Mouse (Mus musculus) neural tube, embryonic 12.5 days (tissue): ENCODE data around the gene Cdh23. TPM values are rescaled to one million over a fixed set of nuclear protein-coding genes. Genes with fewer than 3 reads are reported as not detected.

ENCODE experiments used
- ATAC-seq: fragments of 200-750 bp; cut with Nextera tagmentation; 2 replicates; pipeline ENCODE4 v1.8.0; 2017; ENCODE audit warnings: low read depth, mild to moderate bottlenecking, moderate TSS enrichment, moderate library complexity; ENCODE audit not compliant: low FRiP score
- H3K27ac ChIP-seq: fragments of 300-500 bp; sonication (generic); 2 replicates; pipeline ENCODE4 v1.5.1; 2016
- H3K27me3 ChIP-seq: fragments of 300-500 bp; sonication (generic); replicated peaks from 2 replicates; pipeline ENCODE4 v1.6.1; 2016; ENCODE audit warnings: mild to moderate bottlenecking
- H3K36me3 ChIP-seq: fragments of 300-500 bp; sonication (generic); 2 replicates; pipeline ENCODE4 v1.6.1; 2016; ENCODE audit warnings: mild to moderate bottlenecking
- H3K4me1 ChIP-seq: fragments of 300-500 bp; sonication (generic); 2 replicates; pipeline ENCODE4 v1.6.1; 2016
- H3K4me2 ChIP-seq: fragments of 300-500 bp; sonication (generic); replicated peaks from 2 replicates; pipeline ENCODE4 v1.6.1; 2016; ENCODE audit warnings: mild to moderate bottlenecking
- H3K4me3 ChIP-seq: fragments of 300-500 bp; sonication (generic); 2 replicates; pipeline ENCODE4 v1.5.1; 2016
- H3K9ac ChIP-seq: fragments of 300-500 bp; sonication (generic); 2 replicates; pipeline ENCODE4 v1.6.1; 2016; ENCODE audit warnings: mild to moderate bottlenecking
- H3K9me3 ChIP-seq: fragments of 300-500 bp; sonication (generic); 2 replicates; pipeline ENCODE4 v1.6.1; 2016; ENCODE audit warnings: mild to moderate bottlenecking
- WGBS: fragments of 180-500 bp; shearing (Covaris S2); methylation state at CpG from one replicate; pipeline ENCODE4 v1.1.7; 2016; 5-methylcytosine and 5-hydroxymethylcytosine counted together
- polyA plus RNA-seq: library from polyadenylated mRNA; unstranded; fragments of >200 nt; fragmentation: Nextera tagmentation; extraction: Ambion mirVana; gene quantifications from 2 replicates; pipeline ENCODE4 v1.2.1, GENCODE M21; 2016

Cdh23 gene
- polyA plus RNA-seq, 1 experiment from 2014 or later, result 1.0 TPM

GRCm38 (mm10) chr10:60400507-60401295, 295.6 kb downstream of the Cdh23 start:
- 84% methylated on average over 11 of the region's 11 CpGs for WGBS
- H3K9me3 ChIP-seq, result no peaks in the 10 kb centered on the region
- no peak for ATAC-seq
- no peak overlapping the region for H3K9ac ChIP-seq
- no peak overlapping the region for H3K4me3 ChIP-seq
- H3K36me3 ChIP-seq, result no peaks in the 10 kb centered on the region
- no peak overlapping the region for H3K4me2 ChIP-seq
- peaks cover 7% of the 10 kb centered on the region; the same call in 1 of the 2 replicates for H3K4me1 ChIP-seq
- no peaks in the 10 kb centered on the region for H3K27me3 ChIP-seq
- H3K27ac ChIP-seq, result no peak overlapping the region

GRCm38 (mm10) chr10:60399449-60399848, 296.8 kb downstream of the Cdh23 start, which contains the start of gene Gm17455:
Gm17455 (plus strand) TSS chr10:60399726.
- Histone ChIP-seq H3K27ac (no peak within 1 kb of the TSS), H3K9me3 (no peaks in the 10 kb centered on the region), H3K27me3 (no peaks in the 10 kb centered on the region), H3K4me3 (no peak within 1 kb of the TSS), H3K4me2 (no peak within 1 kb of the TSS), H3K4me1 (peaks cover 13% of the 10 kb centered on the region; the same call in 1 of the 2 replicates), H3K36me3 (no peaks in the 10 kb centered on the region), H3K9ac (no peak within 1 kb of the TSS)
- ATAC-seq, result no peak
- WGBS, result 43% methylated on average over 7 of the region's 7 CpGs

DNA sequence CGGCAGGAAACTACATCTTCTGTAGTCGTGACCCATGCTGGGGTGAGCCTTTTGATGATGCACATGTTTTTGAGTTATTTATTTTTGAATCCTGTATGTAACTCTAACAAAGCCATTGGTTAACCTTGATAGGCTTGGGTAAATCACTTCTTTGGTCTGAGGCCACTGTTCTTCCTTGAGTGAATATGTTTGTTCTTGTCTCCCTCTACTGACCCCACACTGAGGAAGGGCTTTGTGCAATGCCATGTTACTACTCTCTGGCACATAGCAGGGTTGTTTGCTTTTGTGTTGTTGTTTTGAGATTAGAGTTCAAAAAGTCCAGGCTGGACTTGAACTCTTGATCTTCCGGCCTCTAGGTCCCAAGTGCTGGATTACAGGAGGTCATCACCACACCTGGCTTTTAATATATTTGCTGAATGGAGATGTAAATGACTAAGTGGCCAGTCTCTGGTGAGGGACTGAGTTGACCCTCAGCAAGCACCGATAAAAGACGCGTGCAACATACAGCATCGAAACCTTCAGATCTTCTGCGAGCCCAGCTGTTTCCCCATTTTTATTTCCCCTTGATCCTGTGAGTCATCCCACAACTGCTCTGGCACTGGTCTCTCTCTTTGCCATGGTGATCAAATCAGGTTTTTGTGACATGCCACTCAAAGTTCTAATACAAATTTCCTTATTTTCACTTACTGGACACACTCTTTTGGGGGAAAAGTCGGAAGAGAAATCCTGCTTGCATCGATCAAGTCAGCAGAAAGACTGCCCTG, 298.1 kb downstream of the Cdh23 start:
- ATAC-seq, result no peak
- H3K9ac ChIP-seq, result no peak overlapping the region
- H3K4me3 ChIP-seq, result no peak overlapping the region
- no peaks in the 10 kb centered on the region for H3K27me3 ChIP-seq
- WGBS, result 89% methylated on average over 10 of the region's 10 CpGs
- H3K9me3 ChIP-seq, result no peaks in the 10 kb centered on the region
- no peaks in the 10 kb centered on the region for H3K36me3 ChIP-seq
- H3K4me1 ChIP-seq, result peaks cover 18% of the 10 kb centered on the region
- H3K27ac ChIP-seq, result no peak overlapping the region
- H3K4me2 ChIP-seq, result no peak overlapping the region

DNA sequence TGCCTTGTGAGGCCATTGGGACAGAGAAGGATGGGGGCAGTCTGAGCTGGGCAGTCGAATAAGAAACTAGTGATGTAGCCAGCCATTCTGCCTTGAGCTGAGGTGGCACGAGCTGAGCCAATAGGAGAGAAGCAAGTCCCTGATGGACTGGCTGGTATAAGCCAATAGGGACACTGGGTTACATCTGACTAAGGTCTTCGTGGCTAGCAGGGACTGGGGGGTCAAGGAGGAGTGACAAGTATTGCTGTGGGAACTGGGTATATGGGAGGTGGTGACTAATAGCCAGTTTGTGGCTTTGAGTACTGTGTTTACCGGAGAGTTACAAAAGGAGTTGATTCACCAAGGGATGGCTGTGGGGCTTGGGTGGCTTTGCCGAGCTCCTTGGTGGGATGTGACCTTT, 300.7 kb downstream of the Cdh23 start:
- WGBS, result 69% methylated on average over 5 of the region's 5 CpGs
- H3K4me2 ChIP-seq, result no peak overlapping the region
- H3K9ac ChIP-seq, result no peak overlapping the region
- H3K4me1 ChIP-seq, result peaks cover 18% of the 10 kb centered on the region
- no peaks in the 10 kb centered on the region for H3K36me3 ChIP-seq
- H3K27ac ChIP-seq, result no peak overlapping the region
- no peak overlapping the region for H3K4me3 ChIP-seq
- ATAC-seq, result no peak
- H3K9me3 ChIP-seq, result no peaks in the 10 kb centered on the region
- no peaks in the 10 kb centered on the region for H3K27me3 ChIP-seq

DNA sequence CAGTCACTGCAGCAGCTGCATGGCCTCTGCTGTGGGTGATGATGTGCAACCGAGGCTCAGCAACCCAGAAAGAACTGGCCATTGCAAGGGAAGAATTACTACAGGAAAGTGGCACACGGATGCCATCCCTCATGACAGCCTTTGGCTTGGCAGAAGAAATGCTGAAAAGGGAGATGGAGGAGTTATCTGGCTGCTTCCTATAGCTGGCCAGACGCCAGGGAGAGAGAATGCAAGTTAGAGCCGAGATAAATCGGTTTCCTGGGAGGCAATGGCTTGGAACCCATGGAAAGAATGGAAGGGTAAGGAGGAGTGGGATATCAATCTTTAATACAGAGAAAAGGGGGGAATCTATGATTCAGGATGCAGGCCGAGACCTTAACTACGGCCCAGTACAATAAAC, 301.4 kb downstream of the Cdh23 start:
- H3K4me1 ChIP-seq, result peaks cover 20% of the 10 kb centered on the region
- no peak overlapping the region for H3K9ac ChIP-seq
- H3K4me3 ChIP-seq, result no peak overlapping the region
- no peaks in the 10 kb centered on the region for H3K27me3 ChIP-seq
- WGBS, result 73% methylated on average over 7 of the region's 7 CpGs
- no peaks in the 10 kb centered on the region for H3K9me3 ChIP-seq
- no peak overlapping the region for H3K4me2 ChIP-seq
- H3K27ac ChIP-seq, result no peak overlapping the region
- no peak for ATAC-seq
- H3K36me3 ChIP-seq, result no peaks in the 10 kb centered on the region

DNA sequence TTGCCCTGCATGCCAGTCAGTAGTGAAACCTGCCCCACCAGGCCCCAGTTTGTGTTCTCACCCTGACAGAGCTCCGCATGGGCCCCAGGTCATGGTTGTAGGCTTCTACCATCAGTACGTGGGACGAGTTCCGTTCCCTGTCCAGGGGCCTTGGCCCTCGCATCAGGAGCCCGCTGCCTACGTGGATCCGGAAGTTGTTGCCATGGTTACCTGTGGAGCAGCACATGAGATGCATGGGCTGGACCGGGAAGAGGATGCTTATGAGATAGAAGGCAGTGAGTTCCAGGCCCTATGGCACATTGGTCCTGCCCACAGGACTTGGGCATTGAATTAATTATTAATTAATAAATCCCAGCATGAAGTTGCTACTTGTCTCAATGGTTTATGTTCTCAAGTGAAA, 304.6 kb downstream of the Cdh23 start:
- Histone ChIP-seq H3K4me2 (no peak overlapping the region), H3K9me3 (no peaks in the 10 kb centered on the region), H3K27ac (no peak overlapping the region), H3K9ac (no peak overlapping the region), H3K4me3 (no peak overlapping the region), H3K36me3 (no peaks in the 10 kb centered on the region), H3K27me3 (no peaks in the 10 kb centered on the region), H3K4me1 (peaks cover 16% of the 10 kb centered on the region)
- WGBS, result 89% methylated on average over 9 of the region's 9 CpGs
- ATAC-seq, result no peak

DNA sequence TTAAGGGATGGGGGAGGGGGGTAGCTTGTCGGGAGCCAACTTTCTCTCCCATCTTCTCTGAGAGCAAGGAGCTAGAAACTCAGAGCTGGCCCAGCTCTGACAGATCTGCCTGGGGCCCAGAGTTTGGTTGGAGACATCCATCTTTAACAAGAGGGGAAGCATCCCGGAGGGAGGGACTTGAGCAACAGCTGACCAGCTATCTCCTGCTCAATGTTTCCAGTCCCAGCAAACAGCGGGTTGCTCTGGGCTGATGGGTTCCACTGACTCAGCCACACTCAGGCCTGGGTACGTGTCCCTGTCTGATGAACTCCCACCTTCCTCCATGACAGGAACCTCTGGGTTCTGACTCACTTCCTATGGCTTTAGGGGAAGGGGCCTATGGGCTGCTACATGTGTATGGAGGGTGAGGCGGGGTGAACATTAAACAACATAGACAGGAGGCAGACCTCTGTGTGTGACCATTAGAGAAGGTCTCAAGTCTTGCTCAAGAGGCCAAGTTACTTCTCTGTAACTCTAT, 305.3 kb downstream of the Cdh23 start:
- H3K4me3 ChIP-seq, result no peak overlapping the region
- H3K4me2 ChIP-seq, result no peak overlapping the region
- H3K9me3 ChIP-seq, result no peaks in the 10 kb centered on the region
- ATAC-seq, result no peak
- WGBS, result 61% methylated on average over 5 of the region's 5 CpGs
- H3K36me3 ChIP-seq, result no peaks in the 10 kb centered on the region
- H3K4me1 ChIP-seq, result peaks cover 16% of the 10 kb centered on the region
- H3K9ac ChIP-seq, result no peak overlapping the region
- H3K27me3 ChIP-seq, result no peaks in the 10 kb centered on the region
- H3K27ac ChIP-seq, result no peak overlapping the region

DNA sequence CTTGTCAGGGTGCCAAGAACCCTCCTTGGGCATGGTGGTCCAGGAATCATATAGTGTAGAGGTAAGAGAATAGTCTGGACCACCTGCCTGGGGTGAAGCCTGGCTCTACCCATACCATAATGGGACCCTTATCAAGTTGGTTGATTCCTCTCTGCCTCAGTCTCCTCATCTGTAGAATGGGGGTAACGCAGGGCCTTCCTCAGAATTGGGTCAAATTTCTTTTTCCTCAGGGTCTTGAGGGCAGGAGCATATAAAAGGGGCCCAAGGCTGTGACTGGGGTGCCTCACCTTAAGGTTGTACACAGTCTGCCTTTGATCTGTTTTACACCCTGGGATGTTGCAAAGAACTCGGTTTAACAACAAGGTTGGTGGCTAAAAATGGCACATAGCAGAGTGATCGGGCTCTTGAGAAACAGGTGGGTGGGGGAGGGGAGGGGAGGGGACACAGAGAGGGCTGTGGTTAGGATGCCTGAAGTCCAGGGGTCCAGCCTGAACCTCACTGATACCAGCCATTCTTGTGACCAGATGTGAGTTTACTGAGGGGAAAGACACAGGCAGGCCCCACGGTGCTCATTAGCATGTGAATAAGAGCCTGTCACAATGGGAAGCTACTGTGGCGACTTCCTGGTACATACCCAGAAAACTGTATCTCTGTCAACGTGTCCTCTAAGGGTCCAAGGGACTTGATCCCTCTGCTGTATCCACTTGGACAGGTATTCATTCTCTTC, 305.9 kb downstream of the Cdh23 start:
- ATAC-seq, result no peak
- Histone ChIP-seq H3K9ac (no peak overlapping the region), H3K27ac (no peak overlapping the region), H3K27me3 (no peaks in the 10 kb centered on the region), H3K36me3 (no peaks in the 10 kb centered on the region), H3K4me2 (no peak overlapping the region), H3K4me1 (peaks cover 9% of the 10 kb centered on the region), H3K4me3 (no peak overlapping the region), H3K9me3 (no peaks in the 10 kb centered on the region)
- WGBS, result 36% methylated on average over 6 of the region's 6 CpGs

- 64% methylated on average over 9 of the region's 9 CpGs for WGBS
- no peaks in the 10 kb centered on the region for H3K9me3 ChIP-seq
- ATAC-seq, result no peak
- H3K36me3 ChIP-seq, result no peaks in the 10 kb centered on the region
- H3K27me3 ChIP-seq, result no peaks in the 10 kb centered on the region
- no peak overlapping the region for H3K27ac ChIP-seq
- H3K4me2 ChIP-seq, result no peak overlapping the region
- H3K9ac ChIP-seq, result no peak overlapping the region
- peaks cover 7% of the 10 kb centered on the region for H3K4me1 ChIP-seq
- H3K4me3 ChIP-seq, result no peak overlapping the region
Measured at GRCm38 (mm10) chr10:60389447-60389865, 306.8 kb downstream of the Cdh23 start.

- Histone ChIP-seq H3K4me1 (peaks cover 2% of the 10 kb centered on the region; the same call in 1 of the 2 replicates), H3K27me3 (no peaks in the 10 kb centered on the region), H3K9ac (no peak overlapping the region), H3K9me3 (no peaks in the 10 kb centered on the region), H3K4me2 (no peak overlapping the region), H3K36me3 (no peaks in the 10 kb centered on the region), H3K27ac (no peak overlapping the region), H3K4me3 (no peak overlapping the region)
- 85% methylated on average over 2 of the region's 2 CpGs for WGBS
- no peak for ATAC-seq
Measured at GRCm38 (mm10) chr10:60388332-60388731, 308.0 kb downstream of the Cdh23 start.

- Histone ChIP-seq H3K9me3 (no peaks in the 10 kb centered on the region), H3K9ac (no peak overlapping the region), H3K4me2 (no peak overlapping the region), H3K4me3 (no peak overlapping the region), H3K36me3 (no peaks in the 10 kb centered on the region), H3K4me1 (no peaks in the 10 kb centered on the region), H3K27ac (no peak overlapping the region), H3K27me3 (no peaks in the 10 kb centered on the region)
- no peak for ATAC-seq
- WGBS, result 73% methylated on average over 10 of the region's 10 CpGs
Measured at GRCm38 (mm10) chr10:60381142-60381925, 315.0 kb downstream of the Cdh23 start.
